Mouse (Mus musculus) testis, adult 2 months (tissue): ENCODE results near the gene Bckdhb.

ENCODE experiments used
- CTCF ChIP-seq: fragments of 200-500 bp; IDR thresholded peaks from 2 replicates; pipeline ENCODE4 v1.5.1; 2012; ENCODE audit warnings: low read depth, mild to moderate bottlenecking, inconsistent platforms, low read length, moderate library complexity; ENCODE audit not compliant: control insufficient read depth, insufficient read depth, insufficient replicate concordance
- POLR2A ChIP-seq: fragments of 200-500 bp; IDR thresholded peaks from 2 replicates; pipeline ENCODE4 v1.6.1; 2012; ENCODE audit warnings: low read depth, mild to moderate bottlenecking, inconsistent platforms, low read length, moderate library complexity; ENCODE audit not compliant: control insufficient read depth

- TF ChIP-seq CTCF = no peak
- no peak for TF ChIP-seq POLR2A
Measured at GRCm38 (mm10) chr9:84037224-84037623, 112.3 kb downstream of the Bckdhb start.
